Mouse (Mus musculus): ENCODE measurements around the gene Ttc37. TPM values are rescaled to one million over a fixed set of nuclear protein-coding genes. Genes with fewer than 3 reads are reported as not detected.

Ttc37 gene
- polyA plus RNA-seq, 1 experiment from 2014 or later = 7.7 TPM

GRCm38 (mm10) chr13:76190273-76190672 is 91.7 kb downstream of the Ttc37 start:
- no peak overlapping the region for H3K4me2 ChIP-seq (ENCODE audit: low read length)

GRCm38 (mm10) chr13:76194937-76195336 is 96.4 kb downstream of the Ttc37 start:
- Histone ChIP-seq H3K27ac (ENCODE audit: low read depth, low read length) (no peak overlapping the region), H3K4me1 (ENCODE audit: control insufficient read depth, insufficient read depth, low read depth, low read length) (no peaks in the 10 kb centered on the region), H3K9ac (ENCODE audit: low read depth, low read length) (no peak overlapping the region), H3K9me3 (ENCODE audit: control insufficient read depth, low read length) (no peaks in the 10 kb centered on the region), H3K27me3 (replicated peaks; ENCODE audit: control insufficient read depth, insufficient read depth, low read length) (no peaks in the 10 kb centered on the region), H3K4me2 (ENCODE audit: low read length) (no peak overlapping the region), H3K4me3 (ENCODE audit: low read length) (no peak overlapping the region), H3K36me3 (ENCODE audit: control insufficient read depth, insufficient read depth, low read length) (peaks cover 16% of the 10 kb centered on the region; the same call in 1 of the 2 replicates)
- ATAC-seq = no peak

More at GRCm38 (mm10) chr13:76190273-76190672, 91.7 kb downstream of the Ttc37 start:
- Histone ChIP-seq H3K9me3 (ENCODE audit: control insufficient read depth, low read length) (no peaks in the 10 kb centered on the region), H3K4me1 (ENCODE audit: control insufficient read depth, insufficient read depth, low read depth, low read length) (no peaks in the 10 kb centered on the region), H3K27ac (ENCODE audit: low read depth, low read length) (no peak overlapping the region), H3K27me3 (replicated peaks; ENCODE audit: control insufficient read depth, insufficient read depth, low read length) (no peaks in the 10 kb centered on the region), H3K9ac (ENCODE audit: low read depth, low read length) (no peak overlapping the region), H3K4me3 (ENCODE audit: low read length) (no peak overlapping the region), H3K36me3 (ENCODE audit: control insufficient read depth, insufficient read depth, low read length) (peaks cover 23% of the 10 kb centered on the region)
- 71% methylated on average over 3 of the region's 3 CpGs for WGBS
- ATAC-seq = no peak

DNA sequence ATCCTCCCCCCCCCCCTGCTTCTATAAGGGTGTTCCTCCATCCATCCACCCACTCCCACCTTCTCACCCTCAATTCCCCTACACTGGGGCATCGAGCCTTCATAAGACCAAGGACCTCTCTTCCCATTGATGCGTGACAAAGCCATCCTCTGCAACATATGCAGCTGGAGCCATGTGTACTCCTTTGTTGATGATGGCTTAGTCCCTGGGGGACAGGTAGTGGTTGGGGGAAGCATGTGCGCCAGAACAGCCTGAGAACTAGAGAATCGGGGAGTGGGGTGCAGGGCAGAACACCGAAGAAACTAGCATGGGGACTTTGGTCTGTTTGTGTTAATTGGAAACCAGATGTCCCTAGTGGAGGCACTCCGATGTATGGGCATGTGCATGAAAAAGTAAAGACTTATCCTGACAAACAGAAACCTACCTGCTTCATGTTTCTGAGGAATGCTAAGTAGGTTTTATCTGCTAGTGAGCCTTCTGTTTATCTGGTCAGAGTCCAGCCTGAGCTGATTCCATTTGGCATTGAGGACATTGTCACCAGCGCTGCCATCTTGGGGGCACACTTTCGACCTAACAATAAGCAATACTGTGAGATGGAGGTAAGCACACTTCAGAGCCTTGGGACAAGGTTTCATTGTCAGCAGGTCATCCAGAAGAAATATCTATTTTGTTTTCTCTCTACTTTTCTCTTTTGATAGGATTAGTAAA is 97.1 kb downstream of the Ttc37 start:
- WGBS = 92% methylated on average over 8 of the region's 8 CpGs
- Histone ChIP-seq H3K4me2 (ENCODE audit: low read length) (no peak overlapping the region), H3K27me3 (replicated peaks; ENCODE audit: control insufficient read depth, insufficient read depth, low read length) (no peaks in the 10 kb centered on the region), H3K27ac (ENCODE audit: low read depth, low read length) (no peak overlapping the region), H3K9me3 (ENCODE audit: control insufficient read depth, low read length) (no peaks in the 10 kb centered on the region), H3K9ac (ENCODE audit: low read depth, low read length) (no peak overlapping the region), H3K4me3 (ENCODE audit: low read length) (no peak overlapping the region), H3K36me3 (ENCODE audit: control insufficient read depth, insufficient read depth, low read length) (peaks cover 16% of the 10 kb centered on the region; the same call in 1 of the 2 replicates), H3K4me1 (ENCODE audit: control insufficient read depth, insufficient read depth, low read depth, low read length) (no peaks in the 10 kb centered on the region)
- ATAC-seq = no peak; the same call in 1 of the 2 replicates

GRCm38 (mm10) chr13:76197297-76197848 is 98.8 kb downstream of the Ttc37 start:
- WGBS = 79% methylated on average over 3 of the region's 3 CpGs
- no peak for ATAC-seq
- H3K4me2 ChIP-seq (ENCODE audit: low read length) = no peak overlapping the region
- H3K4me1 ChIP-seq (ENCODE audit: control insufficient read depth, insufficient read depth, low read depth, low read length) = no peaks in the 10 kb centered on the region
- no peak overlapping the region for H3K27ac ChIP-seq (ENCODE audit: low read depth, low read length)
- no peak overlapping the region for H3K4me3 ChIP-seq (ENCODE audit: low read length)
- H3K27me3 ChIP-seq (replicated peaks; ENCODE audit: control insufficient read depth, insufficient read depth, low read length) = no peaks in the 10 kb centered on the region
- H3K36me3 ChIP-seq (ENCODE audit: control insufficient read depth, insufficient read depth, low read length) = peaks cover 4% of the 10 kb centered on the region; the same call in 1 of the 2 replicates
- no peaks in the 10 kb centered on the region for H3K9me3 ChIP-seq (ENCODE audit: control insufficient read depth, low read length)
- no peak overlapping the region for H3K9ac ChIP-seq (ENCODE audit: low read depth, low read length)

DNA sequence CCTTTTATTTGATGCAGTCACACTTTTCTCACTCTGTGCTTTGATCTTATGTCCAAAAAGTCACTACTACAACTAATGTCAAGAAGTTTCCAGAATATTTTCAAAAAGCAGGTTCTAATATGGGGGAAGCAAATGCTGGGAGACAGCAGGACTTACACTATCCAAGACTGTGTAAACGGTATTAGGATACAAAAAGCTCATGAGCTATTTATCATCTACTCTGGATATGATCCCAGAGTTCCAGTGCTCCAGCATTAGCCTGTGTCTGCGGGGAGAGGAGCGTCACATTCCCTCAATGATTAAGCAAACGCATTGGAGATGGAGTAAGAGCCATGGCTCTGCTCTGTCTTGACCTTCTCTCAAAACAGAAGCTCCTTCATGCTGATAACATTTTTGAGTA is 101.4 kb downstream of the Ttc37 start:
- no peak overlapping the region for H3K27ac ChIP-seq (ENCODE audit: low read depth, low read length)
- H3K9me3 ChIP-seq (ENCODE audit: control insufficient read depth, low read length) = no peaks in the 10 kb centered on the region
- H3K4me2 ChIP-seq (ENCODE audit: low read length) = no peak overlapping the region
- no peak overlapping the region for H3K4me3 ChIP-seq (ENCODE audit: low read length)
- H3K27me3 ChIP-seq (replicated peaks; ENCODE audit: control insufficient read depth, insufficient read depth, low read length) = no peaks in the 10 kb centered on the region
- no peaks in the 10 kb centered on the region for H3K36me3 ChIP-seq (ENCODE audit: control insufficient read depth, insufficient read depth, low read length)
- no peaks in the 10 kb centered on the region for H3K4me1 ChIP-seq (ENCODE audit: control insufficient read depth, insufficient read depth, low read depth, low read length)
- no peak overlapping the region for H3K9ac ChIP-seq (ENCODE audit: low read depth, low read length)
- WGBS = 90% methylated on average over 4 of the region's 4 CpGs
- no peak for ATAC-seq

DNA sequence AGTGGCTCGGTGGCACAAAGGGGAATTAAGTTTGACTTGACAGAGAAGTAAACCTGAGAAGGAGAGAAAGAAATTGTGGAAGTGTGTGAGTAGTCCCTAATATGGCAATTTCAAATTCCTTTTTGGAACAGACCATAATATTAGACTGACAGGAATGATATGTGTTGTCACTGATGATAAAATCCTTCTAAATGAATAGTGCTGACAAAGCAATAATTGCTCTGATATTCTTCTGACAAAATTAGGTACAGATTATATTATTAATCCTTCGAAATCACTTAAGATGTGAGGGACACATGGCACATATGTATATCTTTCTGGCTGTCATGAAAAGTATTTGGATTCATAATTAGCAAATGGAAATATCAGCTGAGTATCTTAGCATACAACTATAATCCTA is 116.4 kb downstream of the Ttc37 start:
- Histone ChIP-seq H3K4me3 (ENCODE audit: low read length) (no peak overlapping the region), H3K9ac (ENCODE audit: low read depth, low read length) (no peak overlapping the region), H3K4me2 (ENCODE audit: low read length) (no peak overlapping the region), H3K27me3 (replicated peaks; ENCODE audit: control insufficient read depth, insufficient read depth, low read length) (no peaks in the 10 kb centered on the region), H3K27ac (ENCODE audit: low read depth, low read length) (no peak overlapping the region), H3K9me3 (ENCODE audit: control insufficient read depth, low read length) (no peaks in the 10 kb centered on the region), H3K4me1 (ENCODE audit: control insufficient read depth, insufficient read depth, low read depth, low read length) (no peaks in the 10 kb centered on the region), H3K36me3 (ENCODE audit: control insufficient read depth, insufficient read depth, low read length) (no peaks in the 10 kb centered on the region)
- no peak for ATAC-seq
- 90% methylated on average over 2 of the region's 2 CpGs for WGBS

- Histone ChIP-seq H3K4me2 (ENCODE audit: low read length) (no peak overlapping the region), H3K27me3 (replicated peaks; ENCODE audit: control insufficient read depth, insufficient read depth, low read length) (no peaks in the 10 kb centered on the region), H3K36me3 (ENCODE audit: control insufficient read depth, insufficient read depth, low read length) (no peaks in the 10 kb centered on the region), H3K9me3 (ENCODE audit: control insufficient read depth, low read length) (no peaks in the 10 kb centered on the region), H3K27ac (ENCODE audit: low read depth, low read length) (no peak overlapping the region), H3K9ac (ENCODE audit: low read depth, low read length) (no peak overlapping the region), H3K4me3 (ENCODE audit: low read length) (no peak overlapping the region), H3K4me1 (ENCODE audit: control insufficient read depth, insufficient read depth, low read depth, low read length) (no peaks in the 10 kb centered on the region)
- ATAC-seq = peak; percentile 75; the same call in 1 of the 2 replicates
- WGBS = 43% methylated on average over 2 of the region's 2 CpGs
Observed at GRCm38 (mm10) chr13:76215397-76215796, 116.9 kb downstream of the Ttc37 start.

Other genes with a start within 250 kb of the Ttc37 start
- 14.9 and 18.8 TPM in 2 replicates for gene Rhobtb3, start 154.8 kb upstream of the Ttc37 start, polyA plus RNA-seq (2015; fragmentation: Nextera tagmentation; extraction: Ambion mirVana)
- gene Spata9, start 131.6 kb upstream of the Ttc37 start, polyA plus RNA-seq (2015; fragmentation: Nextera tagmentation; extraction: Ambion mirVana) = 2.2 and 2.3 TPM in 2 replicates
- gene Rfesd, start 80.0 kb upstream of the Ttc37 start, polyA plus RNA-seq (2015; fragmentation: Nextera tagmentation; extraction: Ambion mirVana) = 16.1 and 19.9 TPM in 2 replicates
- gene Gpr150, start 41.7 kb upstream of the Ttc37 start, polyA plus RNA-seq (2015; fragmentation: Nextera tagmentation; extraction: Ambion mirVana) = 4.2 and 5.2 TPM in 2 replicates
- gene Arsk, start 74 bp upstream of the Ttc37 start, polyA plus RNA-seq (2015; fragmentation: Nextera tagmentation; extraction: Ambion mirVana) = 4.7 and 5.2 TPM in 2 replicates
- 1.0 and 1.1 TPM in 2 replicates for gene Fam81b, start 206.3 kb downstream of the Ttc37 start, polyA plus RNA-seq (2015; fragmentation: Nextera tagmentation; extraction: Ambion mirVana)

Measured in hindbrain, embryonic 16.5 days (tissue).